Mouse (Mus musculus) bone marrow, adult 2 months (tissue): ENCODE measurements around the gene Oprm1. TPM values are rescaled to one million over a fixed set of nuclear protein-coding genes. Genes with fewer than 3 reads are reported as not detected.

Experiments
- H3K27ac ChIP-seq: fragments of 200-500 bp; 2 replicates; pipeline ENCODE4 v1.5.1; 2012; ENCODE audit warnings: low read depth, mild to moderate bottlenecking, control low read depth, inconsistent platforms, low read length; ENCODE audit not compliant: control insufficient read depth, poor library complexity, insufficient read depth
- H3K4me1 ChIP-seq: fragments of 200-500 bp; 2 replicates; pipeline ENCODE4 v1.6.1; 2011; ENCODE audit warnings: low read length; ENCODE audit not compliant: control insufficient read depth, insufficient read depth
- H3K4me3 ChIP-seq: fragments of 200-500 bp; replicated peaks from 2 replicates; pipeline ENCODE3; 2011; ENCODE audit warnings: mild to moderate bottlenecking, low read depth, low read length, control low read depth; ENCODE audit not compliant: control insufficient read depth
- CTCF ChIP-seq: fragments of 200-500 bp; IDR thresholded peaks from 2 replicates; pipeline ENCODE4 v1.5.1; 2011; ENCODE audit warnings: low read length, control low read depth; ENCODE audit not compliant: control insufficient read depth, insufficient read depth
- POLR2A ChIP-seq: fragments of 200-500 bp; IDR thresholded peaks from 2 replicates; pipeline ENCODE4 v1.6.1; 2011; ENCODE audit warnings: low read depth, mild to moderate bottlenecking, control low read depth, low read length, borderline replicate concordance; ENCODE audit not compliant: control insufficient read depth
- WGBS: fragments of 180-500 bp; shearing (Covaris S2); methylation state at CpG from one replicate; pipeline ENCODE4 v1.1.7; 2018; 5-methylcytosine and 5-hydroxymethylcytosine counted together
- polyA plus RNA-seq: library from polyadenylated mRNA; stranded (reverse); fragments of >200 nt; gene quantifications from 2 replicates; pipeline ENCODE4 v1.2.4, GENCODE M21; 2011; ENCODE audit warnings: low replicate concordance; ENCODE audit not compliant: missing spikeins, insufficient read depth, insufficient read length

Oprm1 gene
- polyA plus RNA-seq = not detected in 2 replicates

DNA sequence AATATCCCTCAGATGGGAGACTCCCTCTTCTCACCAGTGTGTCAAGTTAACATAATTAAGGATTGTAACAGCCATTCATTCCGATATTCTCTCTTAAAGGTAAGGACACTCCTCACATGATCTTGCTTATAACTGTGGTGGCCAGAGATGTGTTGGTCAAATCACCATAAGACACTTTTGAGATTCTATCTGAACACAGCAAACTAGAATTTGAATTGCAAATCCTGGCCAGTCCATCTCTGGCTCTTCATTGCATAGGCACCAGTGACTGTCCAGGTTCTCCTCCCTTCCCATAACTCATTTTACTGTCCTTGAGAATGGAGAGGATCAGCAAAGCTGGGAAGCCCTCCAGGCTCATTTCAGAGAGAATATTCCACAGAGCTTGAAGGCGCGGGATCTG lies at the start of gene Oprm1:
TSS of gene Oprm1 (plus strand) at position 301 of the 400 bp plus-strand sequence.
- TF ChIP-seq CTCF (no peak), POLR2A (no peak)
- Histone ChIP-seq H3K27ac (no peak within 1 kb of the TSS), H3K4me1 (no peaks in the 10 kb centered on the region), H3K4me3 (no peak within 1 kb of the TSS)
- WGBS = 84% methylated on average over 3 of the region's 3 CpGs

DNA sequence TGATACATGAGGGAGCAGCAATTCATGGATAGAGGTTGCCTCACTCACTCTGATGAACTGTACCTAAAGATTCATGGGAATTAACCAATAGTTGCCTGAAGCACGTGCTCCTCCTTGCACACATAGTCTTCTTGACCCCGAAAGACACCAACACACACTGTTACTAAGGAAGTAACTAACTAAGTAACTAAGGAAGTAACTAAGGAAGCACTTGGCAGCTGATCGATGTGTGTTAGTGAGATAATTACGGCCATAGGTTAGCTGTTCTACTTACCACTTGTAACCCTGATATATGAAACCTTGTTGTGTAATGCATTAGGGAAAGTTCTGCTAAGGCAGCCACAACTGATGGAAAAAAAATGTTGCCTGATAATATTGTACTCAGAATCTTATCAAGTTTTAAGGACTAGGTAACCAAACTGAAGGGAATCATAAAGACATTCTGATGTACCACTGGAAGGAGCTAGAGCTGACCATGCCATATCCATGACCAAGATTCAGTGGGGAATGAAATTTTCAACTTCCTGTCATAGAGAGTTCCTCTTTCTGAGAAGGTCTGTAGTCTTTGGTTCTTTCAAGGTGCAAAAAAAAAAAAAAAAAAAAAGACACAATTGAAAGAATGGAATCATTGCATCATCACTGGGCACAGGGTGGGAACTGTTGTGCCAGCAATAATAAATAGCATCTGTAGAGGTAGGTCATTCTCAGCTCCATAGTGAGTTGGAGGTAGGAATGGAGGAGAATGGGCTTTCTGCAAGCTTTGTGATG lies 40.9 kb upstream of the Oprm1 start:
- Histone ChIP-seq H3K4me1 (no peaks in the 10 kb centered on the region), H3K4me3 (no peak overlapping the region), H3K27ac (no peak overlapping the region)
- WGBS = 6% methylated on average over 4 of the region's 4 CpGs
- no peak for TF ChIP-seq POLR2A
- no peak for TF ChIP-seq CTCF

DNA sequence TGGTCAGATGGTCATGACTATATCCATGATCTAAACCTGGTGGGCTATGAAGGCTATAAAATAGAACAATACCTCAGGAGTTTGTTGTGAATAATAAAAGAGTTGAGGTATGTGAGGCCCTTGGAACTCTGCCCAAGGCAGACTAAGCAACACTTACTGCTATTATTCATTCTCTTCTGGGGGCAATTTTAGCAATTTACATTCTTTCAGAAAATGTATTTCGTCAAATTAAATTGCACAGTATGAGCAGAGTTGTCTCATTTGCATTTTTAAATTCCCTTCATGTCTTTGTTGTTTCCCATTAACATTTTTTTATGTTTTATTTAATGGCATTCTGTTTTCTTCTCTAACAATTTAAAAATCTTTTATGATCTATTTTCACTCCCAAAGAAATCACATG lies 34.5 kb upstream of the Oprm1 start:
- WGBS = 71% methylated on average over 1 of the region's 1 CpGs
- no peak overlapping the region for H3K27ac ChIP-seq
- no peak overlapping the region for H3K4me3 ChIP-seq
- TF ChIP-seq POLR2A (no peak), CTCF (no peak)
- H3K4me1 ChIP-seq = no peaks in the 10 kb centered on the region

DNA sequence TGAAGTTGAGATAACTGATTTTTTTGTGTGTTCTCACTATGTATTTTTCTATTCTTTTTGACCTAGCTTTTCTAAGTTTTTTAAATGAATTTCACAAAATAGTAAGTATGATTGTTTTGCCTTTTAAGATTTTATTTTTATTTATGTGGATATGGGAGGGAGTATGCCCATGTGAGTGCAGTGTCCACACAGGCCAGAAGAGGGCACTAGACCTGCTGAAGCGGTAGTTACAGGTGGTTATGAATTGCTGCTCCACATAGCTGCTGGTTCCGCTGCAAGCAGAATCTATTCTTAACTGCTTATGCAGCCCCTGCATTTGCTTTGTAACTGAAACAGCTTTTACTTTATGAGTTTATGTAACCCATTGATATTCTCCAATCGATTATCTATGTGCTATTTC lies 29.8 kb upstream of the Oprm1 start:
- WGBS = 87% methylated on average over 3 of the region's 3 CpGs
- no peak overlapping the region for H3K27ac ChIP-seq
- no peak overlapping the region for H3K4me3 ChIP-seq
- TF ChIP-seq POLR2A (no peak), CTCF (peak; percentile 29; the same call in 1 of the 2 replicates)
- H3K4me1 ChIP-seq = no peaks in the 10 kb centered on the region

DNA sequence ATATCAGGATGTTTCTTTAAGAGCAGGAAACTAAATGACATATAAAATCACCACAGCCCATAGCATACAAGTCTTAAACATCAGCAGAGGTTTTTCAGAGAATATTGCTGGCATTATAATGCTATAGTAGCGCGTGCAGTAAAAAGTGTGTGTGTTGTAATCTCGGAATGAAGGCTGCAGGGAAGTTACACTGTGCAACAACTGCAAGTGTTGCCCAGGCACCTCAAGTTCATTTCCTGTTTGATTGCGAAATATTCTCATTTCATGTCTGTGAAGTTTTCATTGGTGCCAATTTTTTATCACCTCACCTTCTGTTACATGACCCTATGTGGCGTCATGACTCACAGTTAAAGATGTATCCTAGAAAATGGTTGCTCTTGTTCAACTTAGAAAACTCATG lies 4.9 kb upstream of the Oprm1 start:
- TF ChIP-seq CTCF (no peak), POLR2A (no peak)
- Histone ChIP-seq H3K27ac (no peak overlapping the region), H3K4me3 (no peak overlapping the region), H3K4me1 (peaks cover 2% of the 10 kb centered on the region; the same call in 1 of the 2 replicates)
- 25% methylated on average over 5 of the region's 5 CpGs for WGBS

DNA sequence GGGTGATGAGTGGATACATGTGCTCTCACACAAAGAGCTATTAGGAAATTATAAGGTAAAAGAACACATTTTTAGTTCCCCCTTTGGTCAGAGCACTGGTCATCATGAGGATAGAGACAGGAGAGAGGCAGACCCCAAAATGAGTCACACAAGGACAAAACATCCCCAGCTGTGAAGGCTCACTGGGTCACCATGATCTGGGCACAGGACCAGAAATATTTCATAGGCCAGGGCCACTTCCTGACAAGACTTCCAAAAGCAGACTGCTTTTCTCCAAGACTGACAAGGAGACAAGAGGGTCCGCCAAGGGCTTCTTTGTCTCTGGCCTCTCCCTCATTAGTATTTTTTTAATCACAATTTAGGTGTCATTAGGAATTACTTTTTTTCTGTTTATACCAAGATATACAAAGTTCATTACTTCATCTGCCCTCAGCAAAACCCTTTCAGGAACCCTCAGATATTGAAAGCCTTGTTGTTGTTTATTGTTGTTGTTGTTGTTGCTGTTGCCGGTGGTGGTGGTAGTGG lies 3.0 kb downstream of the Oprm1 start, which contains the start of gene Gm10945:
TSS of gene Gm10945 (minus strand) at position 475 of the 525 bp plus-strand sequence.
- 75% methylated on average over 2 of the region's 2 CpGs for WGBS
- H3K4me1 ChIP-seq = no peaks in the 10 kb centered on the region
- H3K4me3 ChIP-seq = no peak within 1 kb of the TSS
- H3K27ac ChIP-seq = no peak within 1 kb of the TSS
- TF ChIP-seq CTCF (no peak), POLR2A (no peak)

DNA sequence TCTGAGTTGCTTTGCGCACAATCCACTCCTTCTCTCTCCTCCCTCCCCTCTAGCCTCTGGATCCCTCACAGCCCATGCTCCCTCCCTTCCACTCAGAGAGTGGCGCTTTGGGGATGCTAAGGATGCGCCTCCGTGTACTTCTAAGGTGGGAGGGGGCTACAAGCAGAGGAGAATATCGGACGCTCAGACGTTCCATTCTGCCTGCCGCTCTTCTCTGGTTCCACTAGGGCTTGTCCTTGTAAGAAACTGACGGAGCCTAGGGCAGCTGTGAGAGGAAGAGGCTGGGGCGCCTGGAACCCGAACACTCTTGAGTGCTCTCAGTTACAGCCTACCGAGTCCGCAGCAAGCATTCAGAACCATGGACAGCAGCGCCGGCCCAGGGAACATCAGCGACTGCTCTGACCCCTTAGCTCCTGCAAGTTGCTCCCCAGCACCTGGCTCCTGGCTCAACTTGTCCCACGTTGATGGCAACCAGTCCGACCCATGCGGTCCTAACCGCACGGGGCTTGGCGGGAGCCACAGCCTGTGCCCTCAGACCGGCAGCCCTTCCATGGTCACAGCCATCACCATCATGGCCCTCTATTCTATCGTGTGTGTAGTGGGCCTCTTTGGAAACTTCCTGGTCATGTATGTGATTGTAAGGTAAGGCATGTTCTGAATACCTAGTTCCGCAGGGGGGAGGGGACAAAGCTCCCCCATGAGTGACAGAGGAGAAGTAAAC lies 30.4 kb downstream of the Oprm1 start:
- Histone ChIP-seq H3K27ac (no peak overlapping the region), H3K4me1 (no peaks in the 10 kb centered on the region), H3K4me3 (no peak overlapping the region)
- TF ChIP-seq POLR2A = no peak
- TF ChIP-seq CTCF = no peak
- WGBS = 7% methylated on average over 25 of the region's 25 CpGs

DNA sequence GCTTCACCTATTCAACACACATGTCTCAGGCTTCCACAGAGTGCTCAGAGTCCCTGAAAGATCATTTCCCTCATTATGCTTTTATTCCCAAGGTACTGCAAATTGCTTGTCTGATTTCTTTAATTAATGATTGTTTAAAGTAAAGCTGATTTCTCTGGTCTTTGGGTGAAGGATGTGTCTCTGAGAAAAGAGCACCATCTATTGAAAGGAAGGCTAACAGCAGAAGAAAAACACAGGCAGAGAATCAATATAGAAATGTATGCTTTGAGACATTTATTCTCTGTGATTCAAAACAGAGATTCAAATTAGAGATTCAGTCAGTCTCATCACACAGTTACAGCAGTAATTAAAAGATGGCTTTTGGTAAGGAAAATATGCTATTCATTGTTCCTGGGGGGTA lies 31.9 kb downstream of the Oprm1 start:
- H3K4me1 ChIP-seq = no peaks in the 10 kb centered on the region
- TF ChIP-seq POLR2A (no peak), CTCF (no peak)
- no peak overlapping the region for H3K27ac ChIP-seq
- no peak overlapping the region for H3K4me3 ChIP-seq

DNA sequence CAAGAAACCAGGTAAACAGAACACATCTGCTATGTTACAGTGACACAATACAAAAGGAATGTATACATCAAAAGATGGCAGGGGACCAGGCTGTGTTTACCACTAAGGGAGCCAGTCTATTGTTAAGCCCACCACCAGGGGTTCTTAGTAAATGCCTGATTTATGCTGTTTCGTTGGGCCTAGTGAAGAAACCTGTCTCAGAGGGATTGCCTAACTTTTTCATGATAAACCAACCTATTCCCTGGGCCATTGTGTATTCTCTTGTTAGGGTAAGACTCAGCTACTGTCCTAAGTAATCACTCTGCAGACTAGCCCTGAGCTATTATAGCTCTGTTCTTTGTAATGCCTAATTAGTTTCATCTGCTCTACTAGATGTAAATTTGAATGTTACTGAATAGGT lies 62.3 kb downstream of the Oprm1 start:
- no peak overlapping the region for H3K27ac ChIP-seq
- H3K4me3 ChIP-seq = no peak overlapping the region
- TF ChIP-seq POLR2A (no peak), CTCF (no peak)
- no peaks in the 10 kb centered on the region for H3K4me1 ChIP-seq
- WGBS = 53% methylated on average over 1 of the region's 1 CpGs
